Mouse (Mus musculus): ENCODE data around the gene Polr3e. TPM values are rescaled to one million over a fixed set of nuclear protein-coding genes. Genes with fewer than 3 reads are reported as not detected.

Gene Polr3e
- total and polyA plus RNA-seq, 3 experiments = 39.1 to 50.1 TPM; not detected in 1

GRCm38 (mm10) chr7:120900191-120900590, 17.4 kb upstream of the Polr3e start:
- DNase-seq (ENCODE audit: low read depth, low spot score) = no peak
- Histone ChIP-seq H3K9me3 (replicated peaks; ENCODE audit: insufficient read depth, low read length) (no peaks in the 10 kb centered on the region), H3K9ac (ENCODE audit: control insufficient read depth, low read depth, low read length, poor library complexity, severe bottlenecking) (no peak overlapping the region), H3K27me3 (ENCODE audit: control insufficient read depth in 1 of 2, insufficient read depth in 2 of 2, low read length in 2 of 2) (no peaks in the 10 kb centered on the region), H3K36me3 (ENCODE audit: control insufficient read depth in 1 of 2, insufficient read depth in 2 of 2, low read length in 2 of 2) (peaks cover 0 to 5% of the 10 kb centered on the region in 2 experiments; a peak in 2 of 4 replicates), H3K4me3 (ENCODE audit: control insufficient read depth in 1 of 2, insufficient read depth in 1 of 2, low read depth in 2 of 2, low read length in 2 of 2) (no peak overlapping the region), H3K79me2 (ENCODE audit: control insufficient read depth, insufficient read depth, low read length, poor library complexity) (no peaks in the 10 kb centered on the region), H3K4me1 (ENCODE audit: control insufficient read depth in 1 of 2, insufficient read depth in 2 of 2, low read length in 2 of 2) (no peaks in the 10 kb centered on the region), H3K27ac (ENCODE audit: control insufficient read depth, low read depth, low read length) (no peak overlapping the region)
- no peak for TF ChIP-seq HCFC1 (IDR thresholded peaks at IDR 0.05; ENCODE audit: low read depth, low read length)
- no peak for TF ChIP-seq UBTF (IDR thresholded peaks at IDR 0.05; ENCODE audit: borderline replicate concordance, insufficient read depth, low read depth, low read length)
- no peak for TF ChIP-seq JUND (IDR thresholded peaks at IDR 0.05; ENCODE audit: low read depth, low read length)
- no peak for TF ChIP-seq ZNF384 (IDR thresholded peaks at IDR 0.05; ENCODE audit: low read depth, low read length)
- TF ChIP-seq MEF2A (IDR thresholded peaks at IDR 0.05; ENCODE audit: extremely low read depth, insufficient replicate concordance, low read depth, low read length, poor library complexity, severe bottlenecking) = no peak
- no peak for TF ChIP-seq GATA1 (IDR thresholded peaks at IDR 0.05; ENCODE audit: low read depth, low read length)
- no peak for TF ChIP-seq ETS1 (IDR thresholded peaks at IDR 0.05; ENCODE audit: low read depth, low read length)
- TF ChIP-seq ZKSCAN1 (IDR thresholded peaks at IDR 0.05; ENCODE audit: low read depth, low read length) = no peak
- TF ChIP-seq EP300 (IDR thresholded peaks at IDR 0.05; ENCODE audit: low read depth in 1 of 2, low read length in 2 of 2) = no peak
- no peak for TF ChIP-seq RCOR1 (IDR thresholded peaks at IDR 0.05; ENCODE audit: low read depth, low read length)
- TF ChIP-seq NELFE (IDR thresholded peaks at IDR 0.05; ENCODE audit: low read depth, low read length) = no peak
- TF ChIP-seq E2F4 (IDR thresholded peaks at IDR 0.05; ENCODE audit: borderline replicate concordance, low read depth, low read length) = no peak
- TF ChIP-seq POLR2AphosphoS5 (IDR thresholded peaks at IDR 0.05; ENCODE audit: borderline replicate concordance, low read depth, low read length) = no peak
- TF ChIP-seq ZMIZ1 (IDR thresholded peaks at IDR 0.05; ENCODE audit: low read depth, low read length) = no peak
- no peak for TF ChIP-seq CTCF (IDR thresholded peaks at IDR 0.05 in 2 of 3, conservative IDR thresholded peaks at IDR 0.05 in 1 of 3; ENCODE audit: control insufficient read depth in 1 of 3, insufficient read depth in 1 of 3, low read depth in 2 of 3, low read length in 3 of 3, poor library complexity in 1 of 3, severe bottlenecking in 1 of 3)
- no peak for TF ChIP-seq MYC (IDR thresholded peaks at IDR 0.05; ENCODE audit: low read depth, low read length)
- no peak for TF ChIP-seq CHD2 (IDR thresholded peaks at IDR 0.05; ENCODE audit: low read length)

GRCm38 (mm10) chr7:120901701-120902100, 15.8 kb upstream of the Polr3e start:
- H3K79me2 ChIP-seq (ENCODE audit: control insufficient read depth, insufficient read depth, low read length, poor library complexity) = no peaks in the 10 kb centered on the region
- no peak overlapping the region for H3K9ac ChIP-seq (ENCODE audit: control insufficient read depth, low read depth, low read length, poor library complexity, severe bottlenecking)
- H3K27ac ChIP-seq (ENCODE audit: control insufficient read depth, low read depth, low read length) = no peak overlapping the region
- H3K9me3 ChIP-seq (replicated peaks; ENCODE audit: insufficient read depth, low read length) = no peaks in the 10 kb centered on the region
- no peak overlapping the region for H3K4me3 ChIP-seq (ENCODE audit: control insufficient read depth in 1 of 2, insufficient read depth in 1 of 2, low read depth in 2 of 2, low read length in 2 of 2)
- no peaks in the 10 kb centered on the region for H3K4me1 ChIP-seq (ENCODE audit: control insufficient read depth in 1 of 2, insufficient read depth in 2 of 2, low read length in 2 of 2)
- peaks cover 0 to 5% of the 10 kb centered on the region in 2 experiments; a peak in 2 of 4 replicates for H3K36me3 ChIP-seq (ENCODE audit: control insufficient read depth in 1 of 2, insufficient read depth in 2 of 2, low read length in 2 of 2)
- H3K27me3 ChIP-seq (ENCODE audit: control insufficient read depth in 1 of 2, insufficient read depth in 2 of 2, low read length in 2 of 2) = no peaks in the 10 kb centered on the region
- no peak for DNase-seq (ENCODE audit: low read depth, low spot score)
- TF ChIP-seq EP300 (IDR thresholded peaks at IDR 0.05; ENCODE audit: low read depth in 1 of 2, low read length in 2 of 2) (no peak), POLR2AphosphoS5 (IDR thresholded peaks at IDR 0.05; ENCODE audit: borderline replicate concordance, low read depth, low read length) (no peak), MAX (IDR thresholded peaks at IDR 0.05; ENCODE audit: low read length) (no peak), NELFE (IDR thresholded peaks at IDR 0.05; ENCODE audit: low read depth, low read length) (no peak)

Data from MEL (cell line).